Mouse (Mus musculus) T-helper 2 cell (primary cell): ENCODE results near the gene Rtkn.

Experiments
- in situ Hi-C: fragments of 300-600 bp; cut with MboI, MseI; formaldehyde crosslinking; loops from one replicate; pipeline ENCODE4 v1.15.1; 2025; ENCODE audit warnings: high pct_unique_total_duplicates

Rtkn gene

DNA sequence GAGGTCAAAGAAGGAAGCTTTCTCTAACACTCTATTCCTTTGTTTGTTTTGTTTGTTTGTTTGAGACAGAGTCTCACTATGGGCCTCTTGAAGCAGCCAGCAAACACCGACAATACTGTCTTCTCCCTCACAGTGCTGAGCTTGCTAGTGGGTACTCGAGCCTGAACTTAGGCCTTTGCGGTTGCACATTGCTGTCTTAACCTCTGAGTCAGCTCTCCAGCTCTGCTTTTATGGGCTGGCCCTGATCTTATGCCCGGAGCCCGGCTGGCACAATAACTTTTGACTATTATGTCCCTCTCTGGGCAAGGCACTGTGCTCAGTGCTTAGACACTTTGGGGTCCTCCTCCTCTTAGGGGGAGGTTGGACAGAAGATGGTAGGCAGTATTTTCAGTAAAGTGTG is 34.6 kb downstream of the Rtkn start:
- in situ Hi-C loops: no loop called here

GRCm38 (mm10) chr6:83171063-83171462 is 35.8 kb downstream of the Rtkn start:
- in situ Hi-C loops: no loop called here

GRCm38 (mm10) chr6:83172240-83172920 is 37.1 kb downstream of the Rtkn start:
- in situ Hi-C loops: no loop called here

- in situ Hi-C loops: no loop called here
Measured at GRCm38 (mm10) chr6:83175996-83176395, 40.7 kb downstream of the Rtkn start.

GRCm38 (mm10) chr6:83179390-83180117 is 44.3 kb downstream of the Rtkn start:
- in situ Hi-C loops: no loop called here

DNA sequence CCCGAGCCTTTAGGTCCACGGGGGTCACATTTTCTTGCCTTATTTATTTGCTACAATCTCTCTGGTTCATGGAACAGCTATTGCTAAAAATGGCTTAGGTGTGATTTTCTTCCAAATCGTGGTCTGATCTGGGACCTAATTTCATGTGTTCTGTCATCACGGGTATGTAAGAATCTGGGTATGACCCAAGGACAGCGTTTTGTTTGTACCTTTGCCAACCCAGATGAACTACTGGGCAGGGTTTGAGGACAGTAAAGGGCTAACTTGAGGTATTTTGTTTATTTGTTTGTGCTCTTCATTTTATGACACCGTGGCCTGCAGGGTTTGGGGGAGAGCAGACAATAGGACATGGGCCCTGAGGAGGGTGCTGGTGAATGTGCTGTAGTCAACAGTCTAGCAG is 45.3 kb downstream of the Rtkn start:
- in situ Hi-C loops: no loop called here

DNA sequence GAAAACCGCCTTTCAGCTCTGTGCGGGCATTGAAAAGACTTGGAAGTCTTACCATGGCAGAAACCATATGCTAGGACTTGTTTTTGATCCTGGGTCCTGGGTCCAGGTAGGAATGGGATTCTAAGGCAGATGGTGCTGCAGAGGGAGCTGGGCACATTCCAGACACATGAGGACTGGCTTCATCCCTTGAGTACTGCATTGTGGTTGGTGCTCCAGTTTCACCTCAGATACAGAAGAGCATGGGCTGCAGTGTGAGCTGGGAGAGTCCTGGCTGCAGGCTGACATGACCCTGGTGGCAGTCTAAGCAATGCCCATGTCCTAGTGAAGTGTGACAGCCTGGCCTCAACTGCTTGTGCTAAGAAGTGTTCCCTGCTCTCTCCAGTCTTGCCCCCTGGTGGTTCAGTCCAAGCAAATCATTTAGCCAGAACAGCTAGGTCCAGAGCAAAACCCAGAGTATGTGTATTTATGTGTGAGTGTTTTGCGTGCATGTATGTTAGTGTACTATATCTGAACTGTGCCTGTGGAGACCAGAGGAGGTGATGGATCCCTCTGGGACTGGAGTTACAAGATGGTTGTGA is 49.7 kb downstream of the Rtkn start:
- in situ Hi-C loops: no loop called here

DNA sequence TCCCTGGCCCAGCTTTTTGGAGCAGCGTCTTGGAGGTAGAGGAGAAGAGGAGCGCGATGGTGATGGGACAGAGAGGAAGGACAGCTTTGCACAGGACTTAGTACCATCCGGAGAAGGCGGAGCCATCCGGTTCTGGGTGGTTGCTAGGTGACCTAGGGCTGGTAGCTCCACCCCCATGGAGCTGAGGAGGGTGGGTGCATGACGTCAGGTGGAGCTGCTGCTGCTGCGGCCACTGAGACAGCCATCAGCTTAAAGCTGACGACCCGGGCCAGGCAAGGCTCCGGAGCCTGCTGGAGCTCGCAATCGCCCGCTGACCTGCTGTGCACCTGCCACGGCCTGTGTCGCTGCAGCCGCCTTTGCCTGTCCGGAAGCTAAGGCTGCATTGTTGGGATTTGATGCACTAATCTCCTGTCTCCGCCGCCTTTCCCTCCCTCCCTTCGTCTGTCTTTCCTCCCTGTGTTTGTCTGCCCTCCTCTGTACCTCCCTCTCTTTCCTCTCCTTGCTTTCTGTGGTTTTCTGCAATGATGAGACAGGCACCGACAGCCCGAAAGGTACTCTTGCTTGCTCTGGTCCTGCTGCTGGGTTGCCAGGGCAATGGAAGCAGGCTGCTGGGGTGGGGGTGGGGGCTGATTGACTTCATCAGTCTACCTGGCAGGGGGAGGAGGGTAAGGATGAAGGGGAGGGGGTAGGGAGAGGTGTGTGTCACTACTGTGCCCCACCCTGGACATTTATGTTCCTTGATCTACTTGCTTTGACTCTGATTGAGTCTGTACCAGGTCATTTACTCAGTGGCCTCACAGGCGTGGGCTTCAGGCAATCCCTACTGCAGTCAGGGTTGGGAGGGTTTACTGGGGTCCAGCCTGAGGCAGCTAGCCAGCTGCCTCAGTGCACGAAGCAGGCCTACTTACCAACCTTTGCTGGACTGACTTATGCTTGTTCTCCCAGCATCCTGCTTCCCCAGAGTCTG is 50.9 kb downstream of the Rtkn start:
- in situ Hi-C loops: no loop called here

DNA sequence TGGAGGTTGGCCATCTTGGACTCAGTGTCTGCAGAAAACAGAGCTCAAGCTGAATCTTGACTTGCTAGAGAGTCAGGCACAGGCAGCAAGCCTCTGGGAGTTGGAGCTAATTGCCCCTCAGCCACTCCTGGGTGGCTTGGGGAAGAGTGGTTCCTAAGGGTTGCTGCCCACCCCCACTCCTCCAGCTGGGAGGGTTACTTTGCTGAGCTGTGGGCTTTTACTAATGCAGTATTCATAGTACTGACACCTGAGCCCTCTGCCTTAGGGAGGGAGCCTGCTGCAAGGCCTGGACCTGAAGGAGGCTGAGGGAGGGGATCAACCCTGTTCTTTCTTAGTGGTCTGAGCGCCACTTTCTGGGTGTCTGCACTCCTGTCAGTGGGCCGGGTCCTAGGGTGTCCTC is 51.7 kb downstream of the Rtkn start:
- in situ Hi-C loops: no loop called here

DNA sequence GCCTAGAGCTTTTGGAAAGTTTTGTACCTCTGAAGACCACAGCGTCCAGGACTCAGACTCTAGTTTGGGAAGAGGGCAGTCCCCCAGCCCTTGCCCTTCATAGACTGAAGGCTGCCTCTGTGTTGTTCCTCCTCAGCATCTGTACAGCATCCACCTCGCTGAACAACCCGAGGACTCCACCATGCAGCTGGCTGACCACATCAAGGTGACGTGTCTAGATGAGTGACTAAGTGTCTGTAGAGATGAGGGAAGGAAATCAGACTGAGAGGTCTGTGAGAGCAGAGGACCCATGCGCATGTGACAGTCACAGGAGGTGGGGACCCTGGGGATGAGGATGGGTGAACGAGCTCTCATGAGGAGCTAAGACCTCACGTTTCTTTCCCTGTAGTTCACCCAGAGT is 58.3 kb downstream of the Rtkn start:
- in situ Hi-C loops: loop anchor here (10.0 kb wide), 1 partner anchor 291 kb away; no protein-coding TSS in a partner anchor

DNA sequence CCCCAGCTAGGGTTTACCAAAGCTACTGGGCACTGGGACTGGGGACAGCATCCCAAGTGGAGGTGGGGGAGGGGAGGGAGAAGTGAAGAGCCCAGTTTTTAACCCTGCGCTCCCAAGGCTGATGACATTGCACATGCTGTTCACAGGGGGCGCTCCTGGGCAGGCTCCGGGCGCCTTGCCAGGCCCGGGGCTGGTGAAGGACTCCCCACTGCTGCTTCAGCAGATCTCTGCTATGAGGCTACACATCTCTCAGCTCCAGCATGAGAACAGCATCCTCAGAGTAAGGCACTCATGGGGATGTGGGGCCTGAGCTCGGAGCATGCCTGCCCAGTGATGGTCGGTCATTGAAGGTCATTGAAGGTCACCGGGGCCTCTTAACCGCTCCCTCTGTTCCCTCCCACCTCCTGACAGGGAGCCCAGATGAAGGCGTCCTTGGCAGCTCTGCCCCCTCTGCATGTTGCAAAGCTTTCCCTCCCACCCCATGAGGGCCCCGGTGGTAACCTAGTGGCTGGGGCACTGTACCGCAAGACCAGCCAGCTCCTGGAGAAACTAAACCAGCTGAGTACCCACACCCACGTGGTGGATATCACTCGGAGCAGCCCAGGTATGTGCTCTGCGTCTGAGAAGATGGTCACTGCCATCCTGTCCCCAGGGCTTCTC is 62.2 kb downstream of the Rtkn start:
- in situ Hi-C loops: loop anchor here (10.0 kb wide), 1 partner anchor 287 kb away; no protein-coding TSS in a partner anchor
